Mouse (Mus musculus): Measurements from ENCODE around the gene Pax7.

Pax7 gene

GRCm38 (mm10) chr4:139830581-139831387 is 2.5 kb downstream of the Pax7 start:
- no peak for DNase-seq

- no peak for DNase-seq
Observed at GRCm38 (mm10) chr4:139830053-139830452, 3.3 kb downstream of the Pax7 start.

GRCm38 (mm10) chr4:139828871-139829590 is 4.3 kb downstream of the Pax7 start:
- DNase-seq, result no peak

GRCm38 (mm10) chr4:139828283-139828678 is 5.0 kb downstream of the Pax7 start:
- DNase-seq, result no peak

- DNase-seq, result no peak
Observed at GRCm38 (mm10) chr4:139827501-139828282, 5.6 kb downstream of the Pax7 start.

GRCm38 (mm10) chr4:139826231-139826630 is 7.1 kb downstream of the Pax7 start:
- DNase-seq, result no peak

- no peak for DNase-seq
Observed at GRCm38 (mm10) chr4:139825326-139826112, 7.8 kb downstream of the Pax7 start.

GRCm38 (mm10) chr4:139824572-139825325 is 8.6 kb downstream of the Pax7 start:
- no peak for DNase-seq

- DNase-seq, result no peak
Observed at GRCm38 (mm10) chr4:139823870-139824472, 9.4 kb downstream of the Pax7 start.

- no peak for DNase-seq
Observed at GRCm38 (mm10) chr4:139823138-139823869, 10.0 kb downstream of the Pax7 start.

- DNase-seq, result no peak
Observed at GRCm38 (mm10) chr4:139822214-139823137, 10.9 kb downstream of the Pax7 start.

GRCm38 (mm10) chr4:139821491-139822160 is 11.7 kb downstream of the Pax7 start:
- DNase-seq, result peak in 1 of 2 experiments; percentile 6

GRCm38 (mm10) chr4:139821071-139821470 is 12.3 kb downstream of the Pax7 start:
- no peak for DNase-seq

GRCm38 (mm10) chr4:139819411-139820030 is 13.8 kb downstream of the Pax7 start:
- no peak for DNase-seq

GRCm38 (mm10) chr4:139818163-139818562 is 15.2 kb downstream of the Pax7 start:
- peak; percentile 26 to 41 for DNase-seq

GRCm38 (mm10) chr4:139813371-139813960 is 19.9 kb downstream of the Pax7 start:
- DNase-seq, result no peak

- no peak for DNase-seq
Observed at GRCm38 (mm10) chr4:139811901-139812300, 21.4 kb downstream of the Pax7 start.

GRCm38 (mm10) chr4:139811475-139811874 is 21.9 kb downstream of the Pax7 start:
- DNase-seq, result no peak
